Mouse (Mus musculus) stomach, postnatal 0 days (tissue): ENCODE measurements at regions not wholly inside any gene's neighbourhood (a gene's known extent, or its start where the extent isn't known, plus 50 kb on each side); places are given as distances from the start of the nearest gene placed in this dataset.

ENCODE experiments used
- ATAC-seq: fragments of 200-750 bp; cut with Nextera tagmentation; 2 replicates; pipeline ENCODE4 v1.8.0; 2017; ENCODE audit not compliant: low FRiP score, low TSS enrichment
- DNase-seq: peaks from one replicate; pipeline ENCODE4 v3.0.0-alpha.2; 2016; ENCODE audit warnings: low spot score
- H3K27ac ChIP-seq: fragments of 300-500 bp; sonication (generic); replicated peaks from 2 replicates; pipeline ENCODE4 v1.5.1; 2014; ENCODE audit warnings: mild to moderate bottlenecking, control low read depth
- H3K27me3 ChIP-seq: fragments of 300-500 bp; sonication (generic); 2 replicates; pipeline ENCODE4 v1.6.1; 2014; ENCODE audit warnings: low read length; ENCODE audit not compliant: control insufficient read depth, insufficient read depth
- H3K36me3 ChIP-seq: fragments of 300-500 bp; sonication (generic); 2 replicates; pipeline ENCODE4 v1.6.1; 2014; ENCODE audit warnings: low read length, mixed read lengths; ENCODE audit not compliant: control insufficient read depth, insufficient read depth
- H3K4me1 ChIP-seq: fragments of 300-500 bp; sonication (generic); replicated peaks from 2 replicates; pipeline ENCODE4 v1.6.1; 2014; ENCODE audit warnings: antibody characterized with exemption; ENCODE audit not compliant: control insufficient read depth, insufficient read depth
- H3K4me2 ChIP-seq: fragments of 300-500 bp; sonication (generic); replicated peaks from 2 replicates; pipeline ENCODE4 v1.6.1; 2014; ENCODE audit warnings: low read depth, mild to moderate bottlenecking, control low read depth, moderate library complexity
- H3K4me3 ChIP-seq: fragments of 300-500 bp; sonication (generic); 2 replicates; pipeline ENCODE4 v1.5.1; 2014; ENCODE audit warnings: low read depth, low read length, control low read depth
- H3K9ac ChIP-seq: fragments of 300-500 bp; sonication (generic); 2 replicates; pipeline ENCODE4 v1.6.1; 2014; ENCODE audit warnings: mild to moderate bottlenecking, low read length, control low read depth, mixed read lengths
- H3K9me3 ChIP-seq: fragments of 300-500 bp; sonication (generic); 2 replicates; pipeline ENCODE4 v1.6.1; 2016; ENCODE audit warnings: low read length; ENCODE audit not compliant: control insufficient read depth
- CTCF ChIP-seq: IDR thresholded peaks from 2 replicates; pipeline ENCODE4 v1.5.1; 2016; ENCODE audit warnings: antibody characterized with exemption, low read depth, mild to moderate bottlenecking, moderate library complexity
- EP300 ChIP-seq: optimal IDR thresholded peaks from 2 replicates; pipeline ENCODE3; 2016; ENCODE audit warnings: antibody characterized with exemption
- WGBS: fragments of 180-500 bp; shearing (Covaris S2); extraction: QIAGEN DNeasy Blood & Tissue Kit; methylation state at CpG from one replicate; pipeline ENCODE4 v1.1.7; 2014; 5-methylcytosine and 5-hydroxymethylcytosine counted together

- Histone ChIP-seq H3K36me3 (no peaks in the 10 kb centered on the region), H3K9me3 (no peaks in the 10 kb centered on the region), H3K27ac (no peak overlapping the region), H3K4me3 (no peak overlapping the region), H3K4me1 (no peaks in the 10 kb centered on the region), H3K27me3 (no peaks in the 10 kb centered on the region), H3K9ac (no peak overlapping the region), H3K4me2 (no peak overlapping the region)
- ATAC-seq (no peak), DNase-seq (no peak)
- TF ChIP-seq EP300 (no peak), CTCF (no peak)
- 93% methylated on average over 3 of the region's 3 CpGs for WGBS
Measured at GRCm38 (mm10) chr12:39796939-39797338, 240.9 kb downstream of the Arl4a start.

- DNase-seq = no peak
- Histone ChIP-seq H3K9me3 (no peaks in the 10 kb centered on the region), H3K9ac (no peak overlapping the region), H3K27ac (no peak overlapping the region), H3K36me3 (no peaks in the 10 kb centered on the region), H3K4me3 (no peak overlapping the region), H3K4me2 (no peak overlapping the region), H3K4me1 (no peaks in the 10 kb centered on the region), H3K27me3 (no peaks in the 10 kb centered on the region)
- WGBS = 82% methylated on average over 3 of the region's 3 CpGs
- no peak for ATAC-seq
- TF ChIP-seq EP300 = no peak
- TF ChIP-seq CTCF = no peak
Measured at GRCm38 (mm10) chr12:39785026-39785425, 252.8 kb downstream of the Arl4a start.

- Histone ChIP-seq H3K36me3 (no peaks in the 10 kb centered on the region), H3K9me3 (no peaks in the 10 kb centered on the region), H3K27me3 (no peaks in the 10 kb centered on the region), H3K27ac (no peak overlapping the region), H3K4me3 (no peak overlapping the region), H3K4me1 (no peaks in the 10 kb centered on the region), H3K4me2 (no peak overlapping the region), H3K9ac (no peak overlapping the region)
- ATAC-seq = no peak
- no peak for DNase-seq
- TF ChIP-seq EP300 = no peak
- TF ChIP-seq CTCF = no peak
- 66% methylated on average over 3 of the region's 3 CpGs for WGBS
Measured at GRCm38 (mm10) chr12:39784532-39784931, 253.3 kb downstream of the Arl4a start.

GRCm38 (mm10) chr12:39776173-39776572, 261.7 kb downstream of the Arl4a start:
- H3K36me3 ChIP-seq = no peaks in the 10 kb centered on the region
- no peak overlapping the region for H3K27ac ChIP-seq
- no peaks in the 10 kb centered on the region for H3K27me3 ChIP-seq
- no peak overlapping the region for H3K4me3 ChIP-seq
- H3K4me2 ChIP-seq = no peak overlapping the region
- WGBS = 40% methylated on average over 3 of the region's 3 CpGs
- DNase-seq (no peak), ATAC-seq (no peak)
- TF ChIP-seq EP300 = no peak
- TF ChIP-seq CTCF = no peak
- no peaks in the 10 kb centered on the region for H3K9me3 ChIP-seq
- no peaks in the 10 kb centered on the region for H3K4me1 ChIP-seq
- no peak overlapping the region for H3K9ac ChIP-seq

GRCm38 (mm10) chr12:39766988-39767387, 270.8 kb downstream of the Arl4a start:
- H3K9me3 ChIP-seq = no peaks in the 10 kb centered on the region
- H3K4me1 ChIP-seq = no peaks in the 10 kb centered on the region
- ATAC-seq (no peak), DNase-seq (no peak)
- H3K4me2 ChIP-seq = no peak overlapping the region
- TF ChIP-seq EP300 (no peak), CTCF (no peak)
- H3K36me3 ChIP-seq = no peaks in the 10 kb centered on the region
- no peak overlapping the region for H3K27ac ChIP-seq
- H3K27me3 ChIP-seq = no peaks in the 10 kb centered on the region
- H3K9ac ChIP-seq = no peak overlapping the region
- WGBS = 75% methylated on average over 11 of the region's 11 CpGs
- no peak overlapping the region for H3K4me3 ChIP-seq

- Histone ChIP-seq H3K27me3 (no peaks in the 10 kb centered on the region), H3K4me1 (no peaks in the 10 kb centered on the region), H3K36me3 (no peaks in the 10 kb centered on the region), H3K27ac (no peak overlapping the region), H3K9me3 (no peaks in the 10 kb centered on the region), H3K4me3 (no peak overlapping the region), H3K4me2 (no peak overlapping the region), H3K9ac (no peak overlapping the region)
- ATAC-seq = no peak
- no peak for DNase-seq
- 69% methylated on average over 3 of the region's 3 CpGs for WGBS
- TF ChIP-seq EP300 (no peak), CTCF (no peak)
Measured at GRCm38 (mm10) chr12:39763529-39763928, 274.3 kb downstream of the Arl4a start.
